Mouse (Mus musculus) hematopoietic stem cell, adult 5-6 weeks (primary cell): ENCODE data around the gene Cyb561a3. TPM values are rescaled to one million over a fixed set of nuclear protein-coding genes. Genes with fewer than 3 reads are reported as not detected.

ENCODE experiments used
- ATAC-seq, 2 experiments: fragments of 125-278 bp in 1 of 2; replicated peaks in 1 of 2; 2 replicates each; pipeline ENCODE4 v1.8.0; 2016 to 2017; ENCODE audit warnings: inconsistent platforms in 2 of 2, mild to moderate bottlenecking in 2 of 2, moderate number of reproducible peaks in 2 of 2, low read depth in 1 of 2, moderate TSS enrichment in 1 of 2; ENCODE audit not compliant: low FRiP score in 2 of 2, poor library complexity in 2 of 2, severe bottlenecking in 2 of 2, insufficient read depth in 1 of 2, low TSS enrichment in 1 of 2
- total RNA-seq: library from RNA; stranded (forward); fragments of 172-1452, 232-1000 nt; gene quantifications from 2 replicates; pipeline ENCODE4 v1.2.3, GENCODE M21; 2017

Cyb561a3 gene
- total RNA-seq, 1 experiment from 2014 or later: 19.9 TPM

DNA sequence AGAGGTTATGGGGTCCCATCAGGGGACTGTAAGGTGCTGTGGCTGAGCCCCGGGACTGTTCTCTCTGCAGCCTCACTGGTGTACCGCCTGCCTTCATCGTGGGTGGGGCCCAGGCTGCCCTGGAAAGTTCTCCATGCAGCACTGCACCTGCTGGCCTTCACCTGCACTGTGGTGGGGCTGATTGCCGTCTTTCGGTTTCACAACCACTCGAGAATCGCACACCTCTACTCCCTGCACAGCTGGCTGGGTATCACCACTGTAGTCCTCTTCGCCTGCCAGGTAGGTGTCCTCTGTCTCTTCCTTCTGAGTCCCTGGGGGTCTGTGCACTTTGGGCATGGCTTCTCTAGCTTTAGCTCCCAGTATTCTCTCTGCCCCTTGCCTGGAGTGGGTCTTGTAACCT lies 8.1 kb downstream of the Cyb561a3 start:
- ATAC-seq: no peak

DNA sequence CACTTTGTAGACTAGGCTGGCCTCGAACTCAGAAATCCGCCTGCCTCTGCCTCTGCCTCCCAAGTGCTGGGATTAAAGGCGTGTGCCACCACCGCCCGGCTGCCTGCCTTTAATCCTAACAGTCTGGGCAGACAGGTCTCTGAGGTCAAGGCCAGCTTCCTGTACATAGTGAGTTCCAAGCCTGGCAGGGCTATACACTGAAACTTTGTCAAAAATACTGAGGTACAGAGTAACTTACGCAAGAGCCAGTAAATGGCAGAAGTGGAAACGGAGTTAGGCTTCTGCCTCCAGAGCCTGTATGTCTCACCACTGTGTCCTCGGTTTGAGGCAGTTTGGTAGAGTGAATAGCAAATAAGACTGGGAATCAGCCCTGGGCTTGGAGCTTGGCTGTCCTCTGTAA lies 10.3 kb downstream of the Cyb561a3 start:
- no peak for ATAC-seq

- peak; percentile 77 to 80 for ATAC-seq
These were observed 12.3 kb downstream of the Cyb561a3 start for GRCm38 (mm10) chr19:10589127-10589857.

GRCm38 (mm10) chr19:10590301-10590700 lies 13.3 kb downstream of the Cyb561a3 start:
- ATAC-seq: no peak

- no peak for ATAC-seq
These were observed 14.8 kb downstream of the Cyb561a3 start for GRCm38 (mm10) chr19:10591659-10592377.

- no peak for ATAC-seq
These were observed 21.2 kb downstream of the Cyb561a3 start for GRCm38 (mm10) chr19:10598188-10598587.

DNA sequence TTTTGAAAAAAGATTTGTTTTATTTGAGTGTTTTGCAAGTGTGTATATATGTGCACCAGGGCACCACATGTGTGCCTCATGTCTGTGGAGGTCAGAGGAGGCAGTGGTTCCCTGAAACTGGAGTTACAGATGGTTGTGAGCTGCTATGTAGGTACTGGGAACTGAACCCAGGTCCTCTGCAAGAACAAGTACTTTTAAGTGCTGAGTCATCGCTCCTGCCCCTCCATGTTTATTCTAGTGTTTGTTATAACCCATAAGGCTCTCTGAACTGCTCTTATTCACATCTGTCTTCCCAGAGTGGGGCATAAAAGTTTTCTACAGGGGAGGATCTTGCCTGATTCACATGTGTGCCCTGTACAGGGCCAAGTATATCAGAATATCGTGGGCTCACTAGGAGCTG lies 22.7 kb downstream of the Cyb561a3 start:
- ATAC-seq: no peak

GRCm38 (mm10) chr19:10602247-10602769 lies 25.3 kb downstream of the Cyb561a3 start:
- 0 out of 4 replicates have a peak, but pooled peaks of 1 of the 2 experiments have one; percentile 2 for ATAC-seq

DNA sequence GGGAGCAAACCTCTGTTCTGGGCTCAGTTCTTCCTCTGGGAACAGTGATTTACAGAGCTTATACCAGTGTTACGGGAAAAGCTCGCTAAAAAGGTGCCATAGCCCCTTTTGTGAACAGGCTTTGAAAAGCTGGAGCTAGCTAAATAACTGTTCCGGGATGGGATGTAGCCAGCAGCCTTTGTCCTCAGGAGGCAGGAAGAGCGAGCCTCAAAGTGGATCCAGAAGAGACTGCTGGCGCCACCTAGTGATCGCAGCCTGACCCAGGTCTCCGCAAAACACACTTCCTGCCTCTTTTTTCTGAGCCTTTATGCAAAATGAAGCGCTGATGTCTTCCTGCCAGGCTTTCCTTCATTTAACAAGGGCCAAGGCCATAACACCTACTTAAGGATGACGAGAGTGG lies 25.8 kb downstream of the Cyb561a3 start:
- ATAC-seq: peak; percentile 51 to 54

- ATAC-seq: no peak
These were observed 26.9 kb downstream of the Cyb561a3 start for GRCm38 (mm10) chr19:10603660-10604523.

DNA sequence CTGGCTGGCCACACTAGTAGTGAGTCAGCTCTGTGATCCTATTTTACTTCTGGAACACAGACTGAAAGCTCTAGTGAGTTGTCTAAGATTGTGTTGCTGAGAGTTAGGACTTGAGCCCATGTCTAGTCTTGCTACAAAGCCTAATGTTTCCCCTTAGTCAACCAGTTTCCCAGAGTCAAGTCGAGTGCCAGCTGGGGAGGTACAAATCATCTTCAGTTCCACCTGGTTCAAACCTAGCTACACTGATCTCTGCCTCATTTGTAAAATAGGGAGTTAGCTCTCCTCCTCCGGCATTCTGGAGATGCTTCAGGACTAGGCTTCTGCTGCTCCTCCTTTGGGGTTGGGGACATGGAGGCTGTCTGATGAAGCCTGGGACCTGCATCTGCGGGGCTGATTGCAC lies 27.6 kb downstream of the Cyb561a3 start:
- no peak for ATAC-seq

DNA sequence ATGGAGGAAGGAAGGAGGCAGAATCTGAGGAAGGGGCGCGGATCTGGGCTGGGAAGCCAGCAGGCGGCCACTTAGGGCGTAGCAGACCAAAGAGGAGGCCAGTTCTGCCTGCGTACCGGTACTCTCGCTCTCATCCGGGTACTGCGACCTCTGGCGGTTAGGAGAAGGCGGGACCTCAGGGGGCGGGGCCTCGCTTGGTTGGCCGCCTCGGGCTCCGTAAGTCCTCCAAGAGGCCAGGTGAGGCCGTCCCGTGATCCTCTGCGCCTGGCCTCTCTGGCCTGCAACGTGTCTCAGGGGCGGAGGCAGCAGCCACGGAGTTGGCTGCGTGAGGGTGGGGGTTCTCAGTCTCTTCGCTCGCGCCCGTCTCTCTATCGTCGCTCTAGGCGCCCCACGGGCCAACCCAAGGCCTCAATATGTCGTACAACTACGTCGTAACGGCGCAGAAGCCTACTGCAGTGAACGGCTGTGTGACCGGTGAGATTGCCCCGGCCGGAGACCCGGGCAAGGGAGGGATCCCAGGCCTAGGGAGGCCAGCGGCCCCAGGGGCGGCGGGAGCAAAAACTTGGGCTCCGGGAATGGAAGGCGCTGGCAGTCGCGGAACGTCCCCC lies 28.4 kb downstream of the Cyb561a3 start, which contains the start of the genes Ddb1 and Tkfc:
Gene Ddb1, plus strand, starts transcription at position 35 of the 608 bp plus-strand sequence.
Gene Tkfc, minus strand, starts transcription at position 362 of the 608 bp plus-strand sequence.
- ATAC-seq: peak; percentile 91 to 93

DNA sequence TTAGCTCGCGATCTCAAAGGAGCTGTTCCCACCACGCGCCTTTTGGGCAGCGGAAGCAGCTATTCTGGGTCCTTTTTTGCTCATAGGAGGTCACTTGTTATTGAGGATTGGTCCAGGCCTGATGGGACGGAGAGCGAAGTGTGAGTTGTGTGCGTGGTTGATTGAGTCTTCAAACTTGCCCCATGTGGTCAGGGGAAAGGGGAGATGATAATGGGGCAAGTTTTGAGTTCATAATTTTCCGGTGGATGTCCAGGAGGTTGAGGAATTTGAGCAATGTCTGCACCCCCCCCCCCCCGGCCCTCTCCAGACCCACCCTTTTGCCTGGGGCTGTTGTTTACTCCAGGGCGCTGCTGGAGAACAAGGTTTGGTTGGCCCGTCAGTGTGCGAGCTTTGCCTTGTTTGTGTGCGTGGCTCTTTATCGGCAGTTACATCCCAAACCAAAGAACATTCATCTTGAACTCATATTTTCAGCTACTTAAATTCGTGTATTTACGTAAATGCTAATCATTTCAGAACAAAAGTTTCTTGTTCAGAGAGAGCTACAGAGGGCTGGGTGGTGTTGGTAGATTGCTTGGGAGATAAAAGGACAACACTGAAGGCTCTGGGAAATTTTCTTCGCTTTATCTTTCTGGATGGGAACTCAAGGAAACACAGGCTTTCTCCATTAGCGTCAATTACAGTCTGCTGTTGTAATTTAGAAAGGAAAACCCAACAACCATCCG lies 29.1 kb downstream of the Cyb561a3 start:
- no peak for ATAC-seq

DNA sequence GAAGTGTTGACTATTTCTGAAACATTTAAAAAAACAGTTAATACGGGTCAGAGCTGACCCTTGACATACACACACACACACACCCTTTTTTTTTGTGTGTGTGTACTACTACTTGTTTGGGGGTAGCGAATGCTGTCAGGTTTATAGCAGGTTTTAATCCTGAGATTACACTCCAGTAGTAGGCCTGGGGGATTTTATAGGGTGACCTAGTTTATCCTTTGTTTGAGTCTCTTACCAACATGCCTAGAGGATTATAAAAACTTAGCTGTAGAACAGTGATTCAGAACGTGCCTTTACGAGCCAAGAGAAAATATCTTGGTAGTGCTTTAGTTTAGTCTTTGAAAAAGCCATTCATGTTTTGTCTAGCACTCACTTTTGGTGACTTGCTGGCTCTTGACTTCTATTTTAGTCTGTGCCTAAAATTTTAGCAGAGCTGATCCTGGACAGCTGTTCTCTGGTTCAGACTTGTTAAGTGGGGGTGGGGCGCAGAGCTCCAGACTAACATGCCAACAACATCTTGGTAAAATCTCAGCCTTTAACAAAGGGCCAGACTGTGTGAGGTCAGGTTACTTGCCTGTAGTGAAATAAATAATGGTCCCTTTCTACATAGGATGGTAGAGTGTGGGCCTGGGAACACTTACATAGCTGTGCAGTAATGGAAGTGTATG lies 31.7 kb downstream of the Cyb561a3 start:
- no peak for ATAC-seq

GRCm38 (mm10) chr19:10634106-10634871 lies 57.3 kb downstream of the Cyb561a3 start, which contains the start of gene Vwce:
TSS of gene Vwce (plus strand) at chr19:10634213.
- ATAC-seq: peak; percentile 70 to 77
